Mouse (Mus musculus): ENCODE data around the gene Jaml.

- no peak for TF ChIP-seq CTCF (IDR thresholded peaks at IDR 0.05; ENCODE audit: control insufficient read depth, insufficient read depth, insufficient replicate concordance, low read depth, low read length)
- TF ChIP-seq POLR2A (IDR thresholded peaks at IDR 0.05; ENCODE audit: control insufficient read depth, low read depth, low read length): no peak
Observed at GRCm38 (mm10) chr9:45136442-45137169, 57.6 kb downstream of the Jaml start.
